Mouse (Mus musculus) bone marrow macrophage, adult 2 months (primary cell): ENCODE results near the gene Bbs9.

Experiments used
- CTCF ChIP-seq: IDR thresholded peaks from 2 replicates; pipeline ENCODE4 v1.5.1; 2012; ENCODE audit warnings: low read depth, mild to moderate bottlenecking, low read length, moderate library complexity
- POLR2A ChIP-seq: IDR thresholded peaks from 2 replicates; pipeline ENCODE4 v1.6.1; 2012; ENCODE audit warnings: mild to moderate bottlenecking, low read depth, low read length, borderline replicate concordance

DNA sequence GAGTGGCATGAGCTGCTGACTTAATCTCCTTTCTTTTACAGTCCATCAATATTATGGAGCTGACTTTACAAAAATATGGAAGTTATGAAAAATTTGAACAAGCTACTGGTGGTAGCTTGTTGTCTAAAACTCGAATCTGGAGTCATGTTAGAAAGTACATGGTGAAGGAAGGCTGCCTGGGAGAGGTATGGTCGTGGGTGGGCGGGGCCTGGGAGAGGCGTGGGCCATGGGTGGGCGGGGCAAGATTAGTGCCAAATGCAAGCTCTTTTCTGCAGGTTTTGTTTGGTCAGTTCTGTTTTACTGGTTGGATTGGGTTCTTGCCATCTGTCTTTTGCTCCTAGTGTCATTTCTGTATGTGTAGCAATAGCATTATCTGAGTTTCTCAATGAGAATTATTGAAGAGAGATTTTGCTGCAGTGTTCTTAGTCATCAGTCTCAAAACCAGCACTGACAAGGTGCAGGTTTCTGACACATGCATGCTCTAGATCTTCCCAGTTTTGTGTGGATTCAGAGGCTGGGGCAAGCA, 45.1 kb upstream of the Bbs9 start:
- TF ChIP-seq CTCF (no peak), POLR2A (no peak)
